Mouse (Mus musculus) c-Kit-positive CD71-positive TER-119-negative erythroid progenitor cells, embryonic 14.5 days (primary cell): ENCODE data around the gene Arih2.
"Not testable (repeated sequence)": the region's sequence is repeated elsewhere in the genome, so short reads cannot be mapped to it uniquely, and the experiment has no call there.

Experiments used
- DNase-seq: peaks from one replicate; pipeline ENCODE4 v3.0.0-alpha.2; 2013; ENCODE audit warnings: low read depth

Gene Arih2

DNA sequence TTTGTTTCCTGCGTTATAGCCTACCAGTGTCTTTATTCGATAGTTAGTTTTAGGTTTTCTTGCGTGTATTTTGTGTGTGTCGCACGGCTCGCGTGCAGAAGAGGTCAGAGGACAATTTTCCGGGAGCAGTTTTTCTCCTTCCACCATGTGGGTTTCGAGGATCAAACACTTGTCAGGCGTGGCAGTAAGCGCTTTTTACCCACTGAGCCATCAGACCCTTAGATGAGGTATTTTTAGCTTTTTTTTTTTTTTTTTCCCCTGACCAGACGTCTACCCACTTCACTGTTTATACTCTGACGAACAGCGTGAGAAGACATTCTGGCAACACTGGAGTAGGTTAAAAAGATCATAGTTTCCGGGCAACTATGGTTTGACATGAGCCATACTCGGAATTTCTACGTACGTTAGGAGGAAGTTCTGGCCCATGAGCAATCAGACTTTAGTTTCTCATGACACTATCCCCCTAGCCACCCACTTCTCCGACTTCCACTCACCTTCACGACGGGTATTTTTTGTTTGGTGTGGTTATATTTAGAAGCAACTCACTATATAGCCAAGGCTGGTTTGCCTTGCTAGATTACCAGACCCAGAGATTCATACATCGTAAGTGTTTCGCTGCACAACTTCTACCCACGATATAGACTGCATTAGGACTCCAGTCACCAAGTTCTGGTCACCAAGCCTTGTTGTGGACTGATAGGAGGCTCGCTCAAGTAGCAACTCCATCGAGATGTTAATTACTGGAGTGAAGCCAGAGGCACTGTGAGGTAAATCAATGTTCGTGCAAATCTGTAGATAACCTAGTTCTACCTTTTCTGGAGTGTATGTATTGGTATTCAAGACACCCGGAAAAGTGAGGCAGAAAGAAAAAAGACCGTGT is 615 bp upstream of the Arih2 start:
- DNase-seq = no peak

DNA sequence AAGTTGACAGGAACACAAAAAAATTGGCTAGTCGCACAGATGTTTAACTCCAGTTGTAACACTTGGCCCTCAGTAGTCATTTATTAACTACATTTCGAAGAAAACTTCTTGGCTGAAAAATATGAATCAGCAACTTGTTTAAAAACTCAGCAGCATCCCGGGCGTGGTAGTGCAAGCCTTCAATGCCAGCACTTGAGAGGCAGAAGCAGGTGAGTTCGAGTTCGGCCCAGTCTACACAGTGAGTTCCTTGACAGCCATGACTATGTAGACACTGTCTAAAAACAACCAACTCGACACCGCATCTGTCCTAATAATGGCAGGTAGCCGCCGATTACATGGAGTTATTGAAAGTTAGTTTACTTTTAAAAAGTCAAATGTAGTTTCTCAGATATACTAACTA is 1.0 kb downstream of the Arih2 start:
- peak; percentile 38 for DNase-seq

DNA sequence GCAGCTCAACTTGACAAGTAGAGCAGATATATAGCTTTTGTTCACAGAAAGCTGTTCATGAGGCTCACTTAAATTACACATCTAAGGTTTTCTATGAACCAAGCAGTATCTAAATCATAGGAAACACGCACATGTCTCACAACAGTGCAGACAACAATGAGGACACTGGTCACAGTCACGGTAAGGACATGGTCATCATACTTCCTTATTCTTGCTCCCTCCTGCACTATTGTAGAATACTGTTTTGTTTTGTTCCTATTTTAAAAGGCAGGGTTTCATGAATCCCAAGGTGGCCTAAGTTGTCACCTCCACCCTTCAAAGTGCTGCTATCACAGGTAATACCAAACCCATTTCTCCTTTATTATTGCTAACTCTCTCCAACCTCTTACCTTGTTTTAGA is 9.4 kb downstream of the Arih2 start:
- DNase-seq = no peak

DNA sequence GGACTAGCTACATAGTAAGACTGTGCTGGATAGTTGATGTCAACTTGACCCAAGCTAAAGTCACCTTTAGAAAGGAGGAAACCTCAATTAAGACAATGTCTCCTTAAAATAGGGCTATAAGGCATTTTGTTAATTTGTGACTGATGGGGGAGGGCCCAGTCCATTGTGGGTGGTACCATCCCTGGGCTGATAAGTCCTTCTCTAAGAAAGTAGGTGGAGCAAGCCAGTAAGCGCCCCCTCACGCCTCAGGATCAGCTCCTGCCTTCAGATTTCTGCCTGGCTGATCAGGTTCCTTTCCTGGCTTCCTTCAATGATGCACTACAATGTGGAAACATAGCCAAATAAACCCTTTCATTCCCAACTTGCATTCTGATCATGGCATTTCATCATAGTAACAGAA is 13.8 kb downstream of the Arih2 start:
- DNase-seq = peak; percentile 42

DNA sequence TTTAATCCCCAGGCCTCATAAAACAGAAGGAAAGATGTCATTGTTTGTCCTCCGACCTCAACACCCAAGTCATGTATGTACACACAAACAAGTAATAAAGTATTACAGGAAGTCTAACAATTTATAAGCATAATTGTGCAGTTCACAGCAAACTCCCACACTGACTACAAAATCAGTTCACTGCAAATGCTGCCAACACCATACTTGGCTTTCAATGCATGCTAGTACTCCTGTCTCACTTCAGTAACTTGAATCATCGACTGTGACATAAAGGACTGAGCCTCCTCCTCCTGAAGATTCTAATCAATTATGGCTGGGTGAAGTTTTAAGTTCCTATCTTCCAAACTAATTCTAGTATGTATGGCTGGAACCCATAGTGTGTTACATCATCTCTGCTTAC is 15.3 kb downstream of the Arih2 start:
- no peak for DNase-seq

DNA sequence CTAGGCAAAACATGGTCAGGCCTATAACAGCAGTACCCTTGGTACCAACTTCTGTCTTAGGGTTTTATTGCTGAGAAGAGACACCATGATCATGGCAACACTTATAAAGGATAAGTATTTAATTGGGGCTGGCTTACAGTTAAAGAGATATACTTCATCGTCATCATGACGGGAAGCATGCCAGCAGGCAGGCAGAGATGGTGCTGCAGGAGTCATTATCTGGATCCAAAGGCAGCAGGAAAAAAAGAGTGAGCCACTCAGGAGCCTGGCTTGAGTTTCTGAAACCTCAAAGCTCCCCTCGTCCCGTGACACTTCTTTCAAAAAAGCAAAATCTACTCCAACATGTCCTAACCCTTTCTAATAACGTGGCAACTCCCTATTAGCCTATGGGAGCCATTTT is 16.8 kb downstream of the Arih2 start:
- no peak for DNase-seq

DNA sequence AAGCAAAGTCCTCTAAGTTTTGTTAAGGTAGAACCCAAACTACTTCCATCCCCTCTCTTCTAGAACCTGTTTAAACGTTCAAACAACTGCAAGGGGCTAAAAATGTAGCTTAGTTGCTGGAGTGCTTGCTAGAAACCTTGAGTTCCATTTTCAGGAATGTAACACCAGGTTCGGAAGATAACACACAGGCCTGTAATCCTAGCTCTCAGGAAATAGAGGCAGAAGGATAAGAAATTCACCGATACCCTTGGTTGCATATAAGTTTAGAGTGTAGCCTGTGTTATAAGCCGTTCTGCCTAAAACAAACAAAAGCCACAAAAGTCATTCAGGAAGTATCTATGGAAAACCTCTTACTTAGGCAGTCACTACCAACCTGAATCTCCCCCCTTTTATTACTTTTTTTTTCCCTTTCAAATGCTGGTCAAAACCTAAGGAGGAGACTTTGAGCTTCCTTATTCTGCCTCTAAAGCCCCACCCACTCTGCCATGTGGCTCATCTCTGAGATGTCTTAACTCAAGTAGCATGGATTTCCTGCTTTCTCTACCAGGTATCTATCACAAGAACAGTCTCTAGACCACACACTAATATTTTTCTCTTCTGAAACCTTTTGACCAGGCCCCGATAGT is 17.4 kb downstream of the Arih2 start:
- DNase-seq = no peak

DNA sequence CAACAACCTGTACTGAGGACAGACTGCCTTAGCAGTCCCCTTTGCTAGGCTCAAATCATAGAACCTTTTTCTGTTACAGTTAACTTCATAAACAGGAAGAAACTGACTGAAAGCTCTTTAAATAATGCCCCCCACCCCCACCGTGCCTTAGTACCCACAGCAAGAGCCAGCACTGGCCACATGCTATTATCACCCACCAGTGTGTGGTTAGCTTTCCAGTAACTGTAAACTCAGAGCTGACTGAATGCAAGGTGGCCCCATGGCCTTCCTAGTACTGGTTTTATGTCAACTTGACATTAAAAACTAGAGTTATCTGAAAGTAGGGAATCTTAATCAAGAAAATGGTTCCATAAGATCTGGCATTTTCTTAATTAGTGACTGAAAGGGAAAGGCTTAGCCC is 18.5 kb downstream of the Arih2 start:
- DNase-seq = no peak

DNA sequence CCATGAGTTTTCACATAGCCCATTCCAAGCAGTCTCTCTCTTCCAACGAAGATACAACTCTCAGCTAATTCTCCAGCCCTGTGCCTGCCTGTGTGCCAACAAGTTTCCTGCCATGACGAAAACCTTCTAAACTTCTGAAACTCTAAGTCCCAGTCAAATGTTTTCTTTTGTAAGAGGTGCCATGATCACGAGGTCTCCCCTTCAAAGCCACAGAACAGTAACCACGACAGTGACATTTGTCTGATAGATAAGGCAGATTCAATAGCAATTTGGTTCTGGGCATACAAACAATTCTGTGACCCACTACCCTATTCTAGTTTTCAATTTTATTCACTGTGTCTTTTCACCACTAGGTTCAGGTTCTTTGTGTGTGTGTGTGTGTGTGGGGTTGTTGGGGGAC is 21.0 kb downstream of the Arih2 start:
- no peak for DNase-seq

DNA sequence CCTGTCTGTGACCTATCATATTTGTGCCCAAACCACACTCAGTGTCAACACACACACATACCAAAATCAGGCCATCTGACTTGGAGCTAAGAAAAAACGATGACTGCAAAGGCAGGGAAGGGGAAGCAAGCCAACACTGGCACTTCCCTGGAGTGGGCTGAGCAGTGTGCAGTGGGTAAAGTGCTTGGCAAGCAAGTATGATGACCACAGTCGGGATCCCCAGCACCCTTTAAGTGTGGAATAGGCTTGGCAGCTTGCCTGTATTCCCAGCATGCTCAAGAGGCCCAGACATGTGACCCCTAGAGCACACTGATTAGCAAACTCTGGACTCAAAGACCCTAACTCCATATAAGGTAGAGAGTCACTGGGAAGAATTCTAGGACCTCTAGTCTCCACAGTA is 22.7 kb downstream of the Arih2 start:
- no peak for DNase-seq

DNA sequence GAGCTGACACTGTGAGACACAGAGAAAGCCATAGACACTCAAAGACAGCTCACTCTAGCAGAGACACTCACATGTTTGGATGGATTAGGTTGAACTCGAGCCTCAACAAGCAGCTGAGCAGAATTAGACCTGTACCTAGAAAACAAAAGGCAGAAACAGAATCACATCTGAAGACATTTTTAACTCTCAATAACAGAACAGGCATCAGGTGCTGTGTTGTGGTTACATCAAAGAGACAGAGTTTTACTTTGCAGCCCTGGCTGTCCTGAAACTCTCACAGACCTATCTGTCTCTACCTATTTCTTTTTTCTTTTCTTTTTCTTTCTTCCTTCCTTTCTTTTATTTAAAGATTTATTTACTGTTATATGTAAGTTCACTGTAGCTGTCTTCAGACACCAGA is 31.9 kb downstream of the Arih2 start:
- no peak for DNase-seq

DNA sequence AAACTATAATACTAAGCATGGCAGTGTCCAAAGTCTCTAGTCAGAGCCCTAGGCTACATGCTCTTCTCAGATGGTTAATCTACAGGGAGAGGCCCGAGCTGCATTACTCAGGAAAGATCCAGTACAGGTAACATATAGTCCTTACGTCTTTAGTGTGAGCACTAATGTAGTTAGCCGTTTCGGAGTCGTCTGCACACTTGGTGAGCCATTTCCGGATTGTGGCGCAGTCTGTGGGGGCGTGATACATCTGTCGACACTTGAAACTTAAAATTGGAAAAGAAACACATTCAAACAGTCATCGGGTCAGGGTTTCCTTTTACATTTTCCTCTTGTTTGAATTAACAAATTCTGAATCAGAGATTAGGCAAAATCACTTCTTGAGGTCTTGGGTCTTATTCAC is 37.7 kb downstream of the Arih2 start:
- DNase-seq = no peak

DNA sequence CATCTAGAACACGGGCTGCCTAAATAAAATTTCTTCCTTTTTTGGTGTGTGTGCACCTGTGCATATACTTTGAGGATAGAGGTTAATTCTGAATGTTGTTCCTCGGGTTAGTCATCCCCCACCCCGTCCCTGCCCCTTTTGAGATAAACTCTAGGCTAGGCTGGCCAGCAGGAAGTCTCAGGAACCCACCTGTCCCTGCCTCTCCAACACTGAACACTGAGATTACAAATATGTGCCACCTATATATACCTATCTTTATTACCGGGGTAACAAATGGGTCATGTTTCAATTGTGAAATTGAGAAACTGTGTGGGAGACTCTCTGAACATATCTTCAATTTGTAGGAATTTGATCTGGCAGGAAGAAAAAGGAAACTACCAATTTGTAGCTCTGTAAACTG is 40.3 kb downstream of the Arih2 start:
- no peak for DNase-seq

DNA sequence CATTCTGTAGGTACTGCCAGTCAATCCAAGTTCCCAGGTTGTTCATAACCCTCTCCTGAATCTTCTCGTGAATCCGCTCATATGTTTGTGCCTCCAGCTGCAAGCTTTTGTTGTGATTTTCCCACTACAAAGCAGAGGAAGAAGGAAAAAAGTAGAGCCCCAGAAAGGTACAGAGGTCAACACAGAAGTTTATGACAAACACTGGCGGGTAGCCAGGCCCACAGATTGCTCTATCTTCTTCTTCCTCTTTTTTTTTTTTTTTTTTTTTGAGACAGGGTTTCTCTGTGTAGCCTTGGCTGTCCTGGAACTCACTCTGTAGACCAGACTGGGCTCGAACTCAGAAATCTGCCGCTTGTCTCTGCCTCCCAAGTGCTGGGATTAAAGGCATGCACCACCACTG is 41.3 kb downstream of the Arih2 start:
- DNase-seq = not testable (repeated sequence)

DNA sequence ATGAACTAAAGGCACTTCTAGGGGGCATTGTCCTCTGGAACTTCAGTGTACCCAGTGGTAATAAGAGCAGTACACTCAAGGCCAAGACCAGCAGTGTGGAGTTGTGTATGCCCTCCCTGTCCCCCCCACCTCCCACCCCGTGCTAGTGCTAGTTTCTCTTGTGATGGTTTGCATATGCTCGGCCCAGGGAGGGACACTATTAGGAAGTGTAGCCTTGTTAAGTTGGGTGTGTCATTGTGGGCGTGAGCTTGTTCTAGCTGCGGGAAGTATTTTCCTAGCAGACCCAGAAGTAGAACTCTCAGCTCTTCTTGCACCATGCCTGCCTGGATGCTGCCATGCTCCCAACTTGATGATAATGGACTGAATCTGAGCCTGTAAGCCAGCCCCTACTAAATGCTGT is 47.2 kb downstream of the Arih2 start:
- no peak for DNase-seq

DNA sequence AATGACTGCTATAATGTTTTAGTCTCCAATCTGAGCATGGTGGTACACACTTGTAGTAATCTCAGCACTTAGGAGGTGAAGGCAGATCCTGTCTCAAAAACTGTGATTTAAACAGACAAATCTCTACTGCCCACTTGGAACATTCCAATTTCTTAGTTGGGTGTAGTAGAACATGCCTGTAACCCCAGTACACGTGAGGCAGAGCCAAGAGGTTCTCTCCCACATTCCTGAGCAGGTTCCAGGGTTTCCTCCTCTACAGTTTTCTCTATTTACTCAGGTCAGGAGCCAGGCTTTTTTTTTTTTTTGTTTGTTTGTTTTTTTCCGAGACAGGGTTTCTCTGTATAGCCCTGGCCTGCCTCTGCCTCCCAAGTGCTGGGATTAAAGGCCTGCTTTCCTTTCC is 49.2 kb downstream of the Arih2 start:
- no peak for DNase-seq

DNA sequence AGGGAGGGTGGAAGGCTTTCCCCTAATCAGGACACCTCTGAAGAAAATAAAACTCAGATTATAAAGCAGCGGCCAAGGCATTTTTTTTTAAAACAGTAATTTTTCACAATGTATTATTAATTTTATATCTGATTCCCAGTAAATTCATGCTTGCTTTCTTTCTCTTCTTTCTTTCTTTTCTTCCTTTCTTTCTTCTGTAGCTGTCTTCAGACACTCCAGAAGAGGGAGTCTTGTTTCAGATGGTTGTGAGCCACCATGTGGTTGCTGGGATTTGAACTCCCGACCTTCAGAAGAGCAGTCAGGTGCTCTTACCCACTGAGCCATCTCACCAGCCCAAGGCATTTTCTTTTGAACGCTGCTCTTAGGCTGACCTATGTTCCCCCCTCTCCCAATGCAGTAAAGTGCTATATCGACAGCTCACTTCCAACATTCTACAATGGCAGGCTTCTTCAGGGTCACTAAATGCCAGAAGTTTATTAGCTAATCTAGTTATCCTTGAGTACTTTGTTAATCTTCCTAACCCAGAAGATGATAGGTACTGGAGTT is 50.1 kb downstream of the Arih2 start:
- no peak for DNase-seq

DNA sequence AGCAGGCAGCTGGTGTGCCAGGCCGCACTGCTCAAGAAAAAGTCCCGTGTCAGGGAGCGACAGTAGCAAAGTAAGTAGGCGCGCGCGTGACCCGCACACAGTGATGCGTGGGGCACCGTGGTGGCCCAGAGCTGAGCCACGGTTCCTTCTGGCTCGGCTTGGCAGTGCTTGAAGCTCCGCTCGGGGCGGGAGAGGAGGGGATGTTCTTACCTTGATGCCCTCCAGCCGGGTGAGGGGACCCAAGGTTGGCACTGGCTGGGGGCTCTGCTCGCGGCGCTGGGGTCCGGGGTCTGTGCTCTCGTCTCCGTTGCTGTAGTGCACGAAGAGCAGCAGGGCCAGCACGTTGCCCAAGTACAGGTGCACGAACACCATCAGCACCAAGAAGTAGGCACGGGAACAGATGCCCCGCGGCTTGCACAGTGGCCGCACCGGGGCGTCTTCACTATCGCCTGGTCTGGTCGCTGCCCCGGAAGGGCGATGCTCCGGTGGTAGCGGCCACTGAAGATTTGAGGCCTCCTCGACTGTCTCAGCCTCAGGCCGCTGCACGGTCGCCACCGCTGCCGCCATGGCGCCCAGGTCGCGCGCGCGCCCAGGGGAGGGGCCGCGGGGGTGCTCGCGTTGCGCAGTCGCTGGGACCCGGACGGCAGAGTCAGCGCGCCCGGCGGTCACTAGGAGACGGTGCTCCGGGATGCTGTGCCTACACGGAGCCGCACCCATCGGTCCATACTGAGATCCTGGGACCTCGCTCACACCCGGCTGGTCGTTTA is 52.0 kb downstream of the Arih2 start, which contains the start of gene P4htm:
Gene P4htm, minus strand, starts transcription at position 670 of the 767 bp plus-strand sequence.
- no peak for DNase-seq

DNA sequence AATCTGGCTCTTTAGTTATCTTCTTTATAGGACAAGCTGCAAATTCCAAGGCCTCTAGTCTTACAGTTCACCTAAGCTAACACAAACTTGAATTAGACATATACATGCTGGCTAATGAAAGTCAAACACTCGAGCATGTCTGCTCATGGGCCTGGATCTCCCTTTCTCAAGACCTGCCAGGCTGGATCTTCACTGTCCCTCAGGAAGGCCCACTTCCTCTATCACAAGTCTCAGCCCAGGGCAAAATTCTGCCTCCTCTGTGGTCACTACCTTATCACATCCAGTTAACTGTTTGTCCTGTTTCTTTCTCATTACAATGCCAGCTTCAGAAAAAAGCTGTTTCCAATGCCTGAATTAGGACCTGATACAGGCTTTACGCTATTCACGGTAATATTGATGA is 54.8 kb downstream of the Arih2 start:
- DNase-seq = no peak

DNA sequence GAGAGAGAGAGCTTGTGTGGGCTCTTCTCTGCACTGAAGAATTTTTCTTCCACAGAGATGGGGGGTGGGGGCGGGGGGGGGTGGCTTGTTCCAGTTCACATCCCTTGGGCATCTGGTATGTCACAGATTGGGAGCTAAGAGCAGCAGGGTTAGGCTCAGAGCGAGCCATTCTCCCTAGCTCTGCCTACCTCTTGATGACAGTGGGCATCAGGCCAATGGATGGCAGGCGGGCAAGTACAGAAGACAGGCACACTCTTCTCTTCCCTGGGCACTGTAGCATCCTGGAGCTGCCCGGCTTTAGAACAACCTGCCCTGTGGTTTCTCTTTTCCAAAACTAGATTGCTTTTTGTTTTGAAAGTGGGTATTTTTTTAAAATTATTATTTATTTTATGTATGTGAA is 57.7 kb downstream of the Arih2 start:
- DNase-seq = no peak

DNA sequence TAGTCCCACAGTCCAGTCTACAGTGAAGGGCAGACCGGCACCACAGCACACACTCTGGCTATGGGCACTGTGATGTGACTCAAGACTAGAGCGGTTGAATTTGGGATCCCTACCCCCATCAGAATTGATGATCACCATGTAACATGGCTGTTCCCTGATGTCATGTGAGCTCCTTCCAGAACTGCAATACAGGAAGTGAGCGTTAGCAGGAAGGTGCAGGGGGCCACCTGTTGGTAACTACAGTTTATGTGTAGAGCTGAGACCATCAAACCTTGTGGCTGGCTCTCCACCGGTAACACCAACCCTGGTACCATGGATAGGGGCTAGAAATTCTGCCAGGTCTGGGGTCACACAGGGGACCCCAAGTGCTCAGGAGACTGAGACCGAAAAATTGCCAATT is 60.0 kb downstream of the Arih2 start:
- no peak for DNase-seq

DNA sequence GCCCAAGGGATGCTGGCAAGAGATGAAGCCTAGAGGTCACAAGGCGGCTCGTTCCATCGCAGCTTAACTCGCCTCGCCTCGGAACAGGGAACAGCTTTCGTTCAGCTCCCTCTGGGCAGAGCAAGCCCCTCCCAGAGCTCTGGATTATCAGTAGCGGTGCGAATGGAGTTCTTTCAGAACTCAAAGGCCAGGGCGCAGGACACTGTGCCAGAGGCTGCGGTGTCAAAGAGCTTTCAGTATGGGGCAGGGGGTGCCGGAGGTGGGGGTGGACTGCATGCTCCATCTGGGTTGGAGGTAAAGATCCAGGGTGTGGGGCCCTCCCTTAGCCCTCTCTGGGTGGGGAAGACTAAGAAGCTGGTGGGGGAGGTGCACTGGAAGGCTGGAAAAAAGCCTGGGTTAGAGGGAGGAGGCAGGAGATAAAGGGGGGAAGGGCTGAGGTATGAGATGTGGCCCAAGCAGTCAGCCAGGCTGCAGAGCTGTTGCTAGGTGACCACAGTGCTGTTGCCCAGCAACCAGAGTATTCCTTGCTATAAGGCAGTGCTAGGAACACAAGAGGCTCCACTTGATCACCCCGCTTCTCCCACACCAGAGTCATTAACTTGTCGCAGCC is 61.5 kb downstream of the Arih2 start:
- no peak for DNase-seq
